Comparison of ENCODE assay signal across 8 mouse cellular contexts in genomic region chr2:25127206-25127605, GRCm38 (mm10). TPM values are rescaled to one million over a fixed set of nuclear protein-coding genes. Genes with fewer than 3 reads are reported as not detected.
DNase-seq lines count a peak whose midpoint lies in the region; ATAC-seq and TF ChIP-seq lines count a peak whose summit lies in the region.

No protein-coding gene starts in this region.

- no peak overlapping the region for H3K4me2 ChIP-seq in lung, embryonic 15.5 days

- ATAC-seq in lung, embryonic 15.5 days (ENCODE audit: borderline replicate concordance, extremely low read depth, low FRiP score, low TSS enrichment) = peak; percentile 40; the same call in 1 of the 2 replicates

- no peak overlapping the region for H3K27ac ChIP-seq in kidney, adult 2 months (ENCODE audit: insufficient read depth, low read depth, low read length)
- H3K27ac ChIP-seq in lung, embryonic 15.5 days = peak overlapping the region; percentile 85

- no peaks in the 10 kb centered on the region for H3K9me3 ChIP-seq in lung, embryonic 15.5 days

- TF ChIP-seq CTCF in kidney, adult 2 months (conservative IDR thresholded peaks at IDR 0.05; ENCODE audit: insufficient read depth, insufficient read length, low read depth, low read length) = peak; percentile 93

- DNase-seq in 3T3-L1 (ENCODE audit: low read depth, low spot score) (peak; percentile 52), WW6 (ENCODE audit: low read depth, low spot score) (peak; percentile 39)
- DNase-seq in embryo, embryonic 11 days = peak; percentile 76
- peak; percentile 54 for DNase-seq in heart, adult 8-10 months (ENCODE audit: low spot score)
- peak; percentile 72 for DNase-seq in kidney, adult 2 months
- peak; percentile 25 for DNase-seq in retina, postnatal 7 days (ENCODE audit: low read depth, low spot score)
- peak; percentile 36 for DNase-seq in urinary bladder, postnatal 10 days (ENCODE audit: low spot score)

- no peak overlapping the region for H3K4me3 ChIP-seq in kidney, adult 2 months (ENCODE audit: insufficient read depth, low read depth, low read length)
- no peak overlapping the region for H3K4me3 ChIP-seq in lung, embryonic 15.5 days

- WGBS in kidney, adult 2 months = 50% methylated on average over 5 of the region's 5 CpGs
- WGBS in lung, embryonic 15.5 days = 38% methylated on average over 5 of the region's 5 CpGs

- no peak overlapping the region for H3K9ac ChIP-seq in lung, embryonic 15.5 days

- no peaks in the 10 kb centered on the region for H3K4me1 ChIP-seq in kidney, adult 2 months (ENCODE audit: control insufficient read depth, insufficient read depth, low read length)
- H3K4me1 ChIP-seq in lung, embryonic 15.5 days = peaks cover 20% of the 10 kb centered on the region

- no peaks in the 10 kb centered on the region for H3K36me3 ChIP-seq in kidney, adult 2 months (ENCODE audit: control insufficient read depth, insufficient read depth, low read length)
- H3K36me3 ChIP-seq in lung, embryonic 15.5 days = no peaks in the 10 kb centered on the region

- no peaks in the 10 kb centered on the region for H3K27me3 ChIP-seq in kidney, adult 2 months (replicated peaks; ENCODE audit: control insufficient read depth, insufficient read depth, low read length)
- H3K27me3 ChIP-seq in lung, embryonic 15.5 days = no peaks in the 10 kb centered on the region

- no peak for TF ChIP-seq POLR2A in kidney, adult 2 months (IDR thresholded peaks at IDR 0.05; ENCODE audit: low read depth, low read length)

RNA-seq across cellular contexts. Expression of gene Noxa1, which starts 32.3 kb away (rescaled TPM):
- not detected for total RNA-seq in heart, adult 8-10 months (2022)
- polyA plus RNA-seq in kidney, adult 2 months (2012; rRNA removed) = not detected in 2 replicates
- 1.0 and 1.1 TPM in 2 replicates for polyA plus RNA-seq in lung, embryonic 15.5 days (2015; fragmentation: Nextera tagmentation; extraction: Ambion mirVana)

RNA-seq across cellular contexts. Expression of gene Entpd8, which starts 47.1 kb away (rescaled TPM):
- total RNA-seq in heart, adult 8-10 months (2022) = not detected
- polyA plus RNA-seq in kidney, adult 2 months (2012; rRNA removed) = 23.7 and 29.2 TPM in 2 replicates
- 0.31 and 0.52 TPM in 2 replicates for polyA plus RNA-seq in lung, embryonic 15.5 days (2015; fragmentation: Nextera tagmentation; extraction: Ambion mirVana)

RNA-seq across cellular contexts. Expression of gene Nrarp, which starts 53.4 kb away (rescaled TPM):
- 1 to 10 TPM; 5.0 to 9.4 (median 9.2) TPM for total RNA-seq in heart, adult 8-10 months (2022)
- polyA plus RNA-seq in kidney, adult 2 months (2012; rRNA removed) = 5.7 and 7.8 TPM in 2 replicates
- 15.7 and 16.0 TPM in 2 replicates for polyA plus RNA-seq in lung, embryonic 15.5 days (2015; fragmentation: Nextera tagmentation; extraction: Ambion mirVana)

Comparison
In these comparisons a context has a peak if more than half of its experiments do, and no peak if none do; other contexts are left out.
1. DNase-seq: peak in every context shown above with its lines; median percentile 76 in embryo, embryonic 11 days; 72 in kidney, adult 2 months; 54 in heart, adult 8-10 months; 52 in 3T3-L1; 39 in WW6; 36 in urinary bladder, postnatal 10 days; 25 in retina, postnatal 7 days.
2. RNA of gene Entpd8, which starts 47.1 kb away (polyA plus RNA-seq): 23.7 to 29.2 TPM in kidney, adult 2 months; 0.31 to 0.52 TPM in lung, embryonic 15.5 days; every median in the first group is over 10 times any median in the second.